Mouse (Mus musculus) lung, embryonic 14.5 days (tissue): ENCODE data around the gene Psma6. TPM values are rescaled to one million over a fixed set of nuclear protein-coding genes. Genes with fewer than 3 reads are reported as not detected.

Experiments used
- ATAC-seq: fragments of 200-750 bp; cut with Nextera tagmentation; 2 replicates; pipeline ENCODE4 v1.8.0; 2017; ENCODE audit warnings: mild to moderate bottlenecking, moderate TSS enrichment, moderate library complexity; ENCODE audit not compliant: insufficient read depth
- DNase-seq: peaks from one replicate; pipeline ENCODE4 v3.0.0-alpha.2; 2015
- H3K27ac ChIP-seq: fragments of 300-500 bp; sonication (generic); 2 replicates; pipeline ENCODE4 v1.5.1; 2014; ENCODE audit warnings: low read depth, mild to moderate bottlenecking, moderate library complexity
- H3K27me3 ChIP-seq: fragments of 300-500 bp; sonication (generic); 2 replicates; pipeline ENCODE4 v1.6.1; 2014; ENCODE audit warnings: low read length, control low read depth; ENCODE audit not compliant: insufficient read depth
- H3K36me3 ChIP-seq: fragments of 300-500 bp; sonication (generic); 2 replicates; pipeline ENCODE4 v1.6.1; 2014; ENCODE audit warnings: control low read depth; ENCODE audit not compliant: insufficient read depth
- H3K4me1 ChIP-seq: fragments of 300-500 bp; sonication (generic); 2 replicates; pipeline ENCODE4 v1.6.1; 2014; ENCODE audit warnings: antibody characterized with exemption, control low read depth; ENCODE audit not compliant: insufficient read depth
- H3K4me2 ChIP-seq: fragments of 300-500 bp; sonication (generic); 2 replicates; pipeline ENCODE4 v1.6.1; 2014; ENCODE audit warnings: mild to moderate bottlenecking
- H3K4me3 ChIP-seq: fragments of 300-500 bp; sonication (generic); 2 replicates; pipeline ENCODE4 v1.5.1; 2014; ENCODE audit warnings: low read depth, low read length
- H3K9ac ChIP-seq: fragments of 300-500 bp; sonication (generic); 2 replicates; pipeline ENCODE4 v1.6.1; 2014
- H3K9me3 ChIP-seq: fragments of 300-500 bp; sonication (generic); 2 replicates; pipeline ENCODE4 v1.6.1; 2016; ENCODE audit warnings: low read depth, low read length, control low read depth
- CTCF ChIP-seq: IDR thresholded peaks from 2 replicates; pipeline ENCODE4 v1.5.1; 2016; ENCODE audit warnings: antibody characterized with exemption, low read depth
- WGBS: fragments of 180-500 bp; shearing (Covaris S2); extraction: QIAGEN DNeasy Blood & Tissue Kit; methylation state at CpG from one replicate; pipeline ENCODE4 v1.1.7; 2014; 5-methylcytosine and 5-hydroxymethylcytosine counted together
- polyA plus RNA-seq: library from polyadenylated mRNA; unstranded; fragments of >200 nt; fragmentation: Nextera tagmentation; extraction: Ambion mirVana; gene quantifications from 2 replicates; pipeline ENCODE4 v1.2.1, GENCODE M21; 2014

Psma6 gene
- polyA plus RNA-seq, 1 experiment from 2014 or later, result 423 TPM

- peaks cover 8% of the 10 kb centered on the region; the same call in 1 of the 2 replicates for H3K4me1 ChIP-seq
- peak overlapping the region; percentile 82 for H3K4me3 ChIP-seq
- no peak for TF ChIP-seq CTCF
- peak overlapping the region; percentile 92 for H3K4me2 ChIP-seq
- peaks cover 3% of the 10 kb centered on the region; the same call in 1 of the 2 replicates for H3K36me3 ChIP-seq
- H3K27me3 ChIP-seq, result no peaks in the 10 kb centered on the region
- ATAC-seq, result peak; percentile 29
- peak overlapping the region; percentile 79 for H3K9ac ChIP-seq
- 2% methylated on average over 20 of the region's 20 CpGs for WGBS
- H3K27ac ChIP-seq, result peak overlapping the region; percentile 96
- H3K9me3 ChIP-seq, result no peaks in the 10 kb centered on the region
- no peak for DNase-seq
Observed at GRCm38 (mm10) chr12:55399128-55399677, 15.2 kb downstream of the Psma6 start.

GRCm38 (mm10) chr12:55407888-55408287 lies 23.9 kb downstream of the Psma6 start:
- Histone ChIP-seq H3K27ac (no peak overlapping the region), H3K27me3 (no peaks in the 10 kb centered on the region), H3K36me3 (peaks cover 50% of the 10 kb centered on the region), H3K9ac (no peak overlapping the region), H3K4me3 (no peak overlapping the region), H3K4me1 (no peaks in the 10 kb centered on the region), H3K9me3 (no peaks in the 10 kb centered on the region), H3K4me2 (no peak overlapping the region)
- DNase-seq (no peak), ATAC-seq (no peak)
- WGBS, result 68% methylated on average over 5 of the region's 5 CpGs
- no peak for TF ChIP-seq CTCF

GRCm38 (mm10) chr12:55415255-55415654 lies 31.2 kb downstream of the Psma6 start:
- TF ChIP-seq CTCF, result no peak
- whole genome bisulfite sequencing, result 90% methylated on average over 5 of the region's 5 CpGs
- H3K4me2 ChIP-seq, result no peak overlapping the region
- no peak overlapping the region for H3K9ac ChIP-seq
- peaks cover 87% of the 10 kb centered on the region for H3K36me3 ChIP-seq
- H3K4me1 ChIP-seq, result no peaks in the 10 kb centered on the region
- H3K27me3 ChIP-seq, result no peaks in the 10 kb centered on the region
- ATAC-seq (no peak), DNase-seq (no peak)
- H3K9me3 ChIP-seq, result no peaks in the 10 kb centered on the region; the same call in 1 of the 2 replicates
- H3K4me3 ChIP-seq, result no peak overlapping the region
- no peak overlapping the region for H3K27ac ChIP-seq

- H3K4me3 ChIP-seq, result no peak overlapping the region
- H3K36me3 ChIP-seq, result peaks cover 89% of the 10 kb centered on the region
- no peaks in the 10 kb centered on the region; the same call in 1 of the 2 replicates for H3K9me3 ChIP-seq
- 55% methylated on average over 1 of the region's 1 CpGs for WGBS
- no peak for DNase-seq
- H3K9ac ChIP-seq, result no peak overlapping the region
- no peak for TF ChIP-seq CTCF
- H3K27ac ChIP-seq, result no peak overlapping the region
- H3K4me1 ChIP-seq, result no peaks in the 10 kb centered on the region
- H3K27me3 ChIP-seq, result no peaks in the 10 kb centered on the region
- H3K4me2 ChIP-seq, result no peak overlapping the region
- no peak for ATAC-seq
Observed at GRCm38 (mm10) chr12:55415762-55416161, 31.7 kb downstream of the Psma6 start.

GRCm38 (mm10) chr12:55420220-55420619 lies 36.2 kb downstream of the Psma6 start:
- no peak for TF ChIP-seq CTCF
- no peaks in the 10 kb centered on the region; the same call in 1 of the 2 replicates for H3K9me3 ChIP-seq
- H3K27me3 ChIP-seq, result no peaks in the 10 kb centered on the region
- 90% methylated on average over 24 of the region's 24 CpGs for WGBS
- H3K4me1 ChIP-seq, result no peaks in the 10 kb centered on the region
- H3K36me3 ChIP-seq, result peaks cover 52% of the 10 kb centered on the region
- H3K4me2 ChIP-seq, result no peak overlapping the region
- no peak overlapping the region for H3K4me3 ChIP-seq
- ATAC-seq (no peak), DNase-seq (no peak)
- H3K9ac ChIP-seq, result no peak overlapping the region
- no peak overlapping the region for H3K27ac ChIP-seq

GRCm38 (mm10) chr12:55422057-55422456 lies 38.0 kb downstream of the Psma6 start:
- DNase-seq (no peak), ATAC-seq (peak; percentile 56; the same call in 1 of the 2 replicates)

GRCm38 (mm10) chr12:55426300-55426699 lies 42.3 kb downstream of the Psma6 start:
- WGBS, result 80% methylated on average over 7 of the region's 7 CpGs
- Histone ChIP-seq H3K27me3 (no peaks in the 10 kb centered on the region), H3K36me3 (no peaks in the 10 kb centered on the region), H3K4me2 (no peak overlapping the region), H3K9me3 (no peaks in the 10 kb centered on the region), H3K4me1 (no peaks in the 10 kb centered on the region), H3K4me3 (no peak overlapping the region), H3K27ac (no peak overlapping the region), H3K9ac (no peak overlapping the region)
- DNase-seq (no peak), ATAC-seq (no peak)
- no peak for TF ChIP-seq CTCF

More at GRCm38 (mm10) chr12:55422057-55422456, 38.0 kb downstream of the Psma6 start:
- Histone ChIP-seq H3K27me3 (no peaks in the 10 kb centered on the region), H3K4me3 (no peak overlapping the region), H3K27ac (no peak overlapping the region), H3K36me3 (peaks cover 34% of the 10 kb centered on the region), H3K9ac (no peak overlapping the region), H3K4me1 (no peaks in the 10 kb centered on the region), H3K9me3 (no peaks in the 10 kb centered on the region; the same call in 1 of the 2 replicates), H3K4me2 (no peak overlapping the region)
- TF ChIP-seq CTCF, result no peak
- WGBS, result 20% methylated on average over 3 of the region's 3 CpGs

- Histone ChIP-seq H3K36me3 (no peaks in the 10 kb centered on the region), H3K4me1 (no peaks in the 10 kb centered on the region), H3K9me3 (no peaks in the 10 kb centered on the region), H3K27ac (no peak overlapping the region), H3K9ac (no peak overlapping the region), H3K27me3 (no peaks in the 10 kb centered on the region), H3K4me2 (no peak overlapping the region), H3K4me3 (no peak overlapping the region)
- ATAC-seq (no peak), DNase-seq (no peak)
- no peak for TF ChIP-seq CTCF
- 80% methylated on average over 8 of the region's 8 CpGs for WGBS
Observed at GRCm38 (mm10) chr12:55429201-55429600, 45.2 kb downstream of the Psma6 start.
